Mouse (Mus musculus) forebrain, embryonic 10.5 days (tissue): Measurements from ENCODE around the gene Tmem45a. TPM values are rescaled to one million over a fixed set of nuclear protein-coding genes. Genes with fewer than 3 reads are reported as not detected.
A peak's percentile ranks its signal among the peaks of the same experiment; 100 is the strongest.

Experiments
- DNase-seq: peaks from one replicate; pipeline ENCODE4 v3.0.0-alpha.2; 2017; ENCODE audit warnings: low spot score; ENCODE audit errors: extremely low spot score
- H3K27ac ChIP-seq: fragments of 300-500 bp; sonication (generic); 2 replicates; pipeline ENCODE4 v1.5.1; 2016; ENCODE audit warnings: mild to moderate bottlenecking
- H3K27me3 ChIP-seq: fragments of 300-500 bp; sonication (generic); 2 replicates; pipeline ENCODE4 v1.6.1; 2016; ENCODE audit warnings: mild to moderate bottlenecking; ENCODE audit not compliant: poor library complexity, severe bottlenecking
- H3K36me3 ChIP-seq: fragments of 300-500 bp; sonication (generic); replicated peaks from 2 replicates; pipeline ENCODE4 v1.6.1; 2016; ENCODE audit warnings: mild to moderate bottlenecking, moderate library complexity
- H3K4me1 ChIP-seq: fragments of 300-500 bp; sonication (generic); 2 replicates; pipeline ENCODE4 v1.6.1; 2016
- H3K4me3 ChIP-seq: fragments of 300-500 bp; sonication (generic); 2 replicates; pipeline ENCODE4 v1.5.1; 2016; ENCODE audit warnings: mild to moderate bottlenecking, moderate library complexity
- H3K9me3 ChIP-seq: fragments of 300-500 bp; sonication (generic); 2 replicates; pipeline ENCODE4 v1.6.1; 2016; ENCODE audit warnings: mild to moderate bottlenecking, moderate library complexity
- WGBS: fragments of 180-500 bp; shearing (Covaris S2); methylation state at CpG from one replicate; pipeline ENCODE4 v1.1.7; 2016; 5-methylcytosine and 5-hydroxymethylcytosine counted together
- polyA plus RNA-seq: library from polyadenylated mRNA; unstranded; fragments of >200 nt; fragmentation: Nextera tagmentation; extraction: Ambion mirVana; gene quantifications from 2 replicates; pipeline ENCODE4 v1.2.1, GENCODE M21; 2016

Gene Tmem45a
- polyA plus RNA-seq, 1 experiment from 2014 or later, result 3.4 TPM

DNA sequence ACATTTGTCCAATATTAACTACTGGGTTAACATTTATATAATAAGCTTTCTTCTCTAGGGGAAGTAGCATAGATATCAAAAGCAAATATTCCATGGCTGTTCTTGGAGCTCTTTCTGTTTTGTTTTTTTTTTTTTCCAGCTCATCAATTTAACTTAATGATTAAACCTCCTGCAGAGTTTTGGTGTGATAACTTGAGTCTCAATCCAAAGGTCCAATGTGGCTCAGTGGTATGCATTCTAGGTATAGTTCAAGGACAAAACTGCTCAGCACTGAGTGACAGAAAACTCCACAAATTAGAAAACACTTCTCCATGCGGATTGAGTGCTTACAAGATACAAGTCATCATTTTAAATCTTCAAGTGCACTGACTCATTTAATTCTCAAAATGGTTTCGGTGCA lies 100.0 kb downstream of the Tmem45a start:
- WGBS, result 93% methylated on average over 2 of the region's 2 CpGs
- Histone ChIP-seq H3K27me3 (no peaks in the 10 kb centered on the region), H3K27ac (no peak overlapping the region), H3K36me3 (no peaks in the 10 kb centered on the region), H3K9me3 (no peaks in the 10 kb centered on the region), H3K4me3 (no peak overlapping the region), H3K4me1 (no peaks in the 10 kb centered on the region)
- DNase-seq, result no peak

GRCm38 (mm10) chr16:56771163-56772105 lies 114.5 kb downstream of the Tmem45a start:
- 52% methylated on average over 10 of the region's 10 CpGs for WGBS
- Histone ChIP-seq H3K9me3 (no peaks in the 10 kb centered on the region), H3K4me3 (no peak overlapping the region), H3K36me3 (no peaks in the 10 kb centered on the region), H3K4me1 (no peaks in the 10 kb centered on the region), H3K27me3 (no peaks in the 10 kb centered on the region), H3K27ac (no peak overlapping the region)
- peak; percentile 28 for DNase-seq

Other genes with a start within 250 kb of the Tmem45a start
- 180 and 184 TPM in 2 replicates for gene Tfg, start 168.7 kb downstream of the Tmem45a start, polyA plus RNA-seq
- gene Adgrg7, start 90.3 kb downstream of the Tmem45a start, polyA plus RNA-seq, result not detected in 2 replicates
- not detected in 2 replicates for gene Lnp1, start 41.9 kb upstream of the Tmem45a start, polyA plus RNA-seq
- gene Tmem45a2, start 185.2 kb upstream of the Tmem45a start, polyA plus RNA-seq, result not detected in 2 replicates
- 50.2 and 52.2 TPM in 2 replicates for gene Tomm70a, start 235.5 kb upstream of the Tmem45a start, polyA plus RNA-seq